Mouse (Mus musculus): ENCODE results near the gene Stk4.

The Stk4 gene

GRCm38 (mm10) chr2:164127297-164127696 is 57.2 kb downstream of the Stk4 start:
- in situ Hi-C loops (cut with MseI, MboI): no loop called here

- in situ Hi-C loops (cut with MseI, MboI): no loop called here
Observed at GRCm38 (mm10) chr2:164128576-164129411, 58.7 kb downstream of the Stk4 start.

DNA sequence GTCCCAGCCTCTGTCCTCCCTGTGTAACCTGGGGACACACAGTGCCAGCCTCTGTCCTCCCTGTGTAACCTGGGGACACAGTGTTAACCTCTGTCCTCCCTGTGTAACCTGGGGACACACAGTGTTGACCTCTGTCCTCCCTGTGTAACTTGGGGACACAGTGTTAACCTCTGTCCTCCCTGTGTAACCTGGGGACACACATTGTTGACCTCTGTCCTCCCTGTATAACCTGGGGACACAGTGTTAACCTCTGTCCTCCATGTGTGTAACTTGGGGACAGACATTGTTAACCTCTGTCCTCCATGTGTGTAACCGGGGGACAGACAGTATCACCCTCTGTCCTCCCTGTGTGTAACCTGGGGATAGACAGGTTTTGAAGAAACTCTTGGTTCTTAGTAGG is 61.5 kb downstream of the Stk4 start:
- in situ Hi-C loops (cut with MseI, MboI): no loop called here

DNA sequence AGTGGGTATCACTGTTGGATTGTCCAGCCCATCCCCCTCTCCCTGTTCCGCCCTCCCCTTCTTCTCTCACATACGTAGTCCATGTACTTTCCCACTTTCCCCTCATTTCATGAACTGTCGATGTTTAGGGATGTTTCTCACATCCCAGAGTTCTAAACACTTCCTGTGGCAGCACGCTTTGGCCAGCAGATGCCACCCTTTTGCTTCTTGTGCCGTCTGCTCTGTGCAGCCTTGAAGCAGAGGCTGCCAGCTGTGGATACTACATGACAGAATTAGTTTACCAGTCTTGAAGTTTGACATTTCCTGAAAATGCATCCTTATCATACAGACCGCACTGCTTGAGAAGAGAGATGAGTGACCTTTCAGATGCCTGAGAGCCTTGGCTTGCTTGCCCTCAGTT is 64.4 kb downstream of the Stk4 start:
- in situ Hi-C loops (cut with MseI, MboI): no loop called here

GRCm38 (mm10) chr2:164135367-164135766 is 65.2 kb downstream of the Stk4 start:
- in situ Hi-C loops (cut with MseI, MboI): no loop called here

GRCm38 (mm10) chr2:164136393-164136792 is 66.3 kb downstream of the Stk4 start:
- in situ Hi-C loops (cut with MseI, MboI): no loop called here

- in situ Hi-C loops (cut with MseI, MboI): no loop called here
Observed at GRCm38 (mm10) chr2:164137754-164138153, 67.6 kb downstream of the Stk4 start.

- in situ Hi-C loops (cut with MseI, MboI): no loop called here
Observed at GRCm38 (mm10) chr2:164142021-164142420, 71.9 kb downstream of the Stk4 start.

DNA sequence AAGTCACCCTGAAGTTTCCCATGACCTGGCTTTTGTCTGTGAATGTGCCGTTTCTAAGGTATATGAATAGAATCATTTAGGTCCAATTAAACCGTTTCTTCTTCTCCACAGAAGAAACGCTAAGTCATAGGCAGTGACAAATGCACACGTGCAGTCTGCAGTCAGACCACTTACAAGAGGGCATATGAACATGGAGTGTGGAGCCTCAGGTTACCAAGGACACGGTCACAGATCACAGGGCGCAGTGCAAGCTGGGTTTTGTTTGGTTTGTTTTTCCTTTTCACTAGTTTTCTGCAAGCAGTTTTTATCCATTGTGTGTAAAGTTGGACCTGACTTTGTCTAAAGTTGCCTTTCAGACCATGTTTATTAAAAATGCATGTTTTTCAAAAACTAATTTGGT is 73.9 kb downstream of the Stk4 start:
- in situ Hi-C loops (cut with MseI, MboI): no loop called here

- in situ Hi-C loops (cut with MseI, MboI): no loop called here
Observed at GRCm38 (mm10) chr2:164144541-164144940, 74.4 kb downstream of the Stk4 start.

GRCm38 (mm10) chr2:164146556-164146955 is 76.4 kb downstream of the Stk4 start:
- in situ Hi-C loops (cut with MseI, MboI): no loop called here

GRCm38 (mm10) chr2:164150086-164150760 is 80.1 kb downstream of the Stk4 start:
- in situ Hi-C loops (cut with MseI, MboI): no loop called here

DNA sequence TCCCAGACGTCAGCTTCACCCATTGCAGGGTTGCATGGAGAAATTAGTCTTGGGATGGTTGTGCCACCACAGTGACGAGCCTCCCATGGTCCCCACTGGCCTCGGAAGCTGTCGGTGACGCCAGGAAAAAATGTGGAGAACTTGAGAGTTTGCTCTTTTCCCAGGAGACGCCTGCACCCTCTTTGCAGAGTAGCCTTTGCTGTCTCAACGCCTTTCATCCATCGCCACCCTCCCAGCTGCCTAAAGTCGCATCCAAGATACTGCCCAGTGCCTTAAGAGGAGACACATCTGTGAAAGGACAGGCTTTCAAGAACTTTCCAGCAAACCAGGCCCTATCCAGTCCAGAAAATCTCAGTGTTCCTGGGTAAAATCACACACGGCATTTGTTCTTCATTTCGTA is 82.2 kb downstream of the Stk4 start:
- in situ Hi-C loops (cut with MseI, MboI): no loop called here

DNA sequence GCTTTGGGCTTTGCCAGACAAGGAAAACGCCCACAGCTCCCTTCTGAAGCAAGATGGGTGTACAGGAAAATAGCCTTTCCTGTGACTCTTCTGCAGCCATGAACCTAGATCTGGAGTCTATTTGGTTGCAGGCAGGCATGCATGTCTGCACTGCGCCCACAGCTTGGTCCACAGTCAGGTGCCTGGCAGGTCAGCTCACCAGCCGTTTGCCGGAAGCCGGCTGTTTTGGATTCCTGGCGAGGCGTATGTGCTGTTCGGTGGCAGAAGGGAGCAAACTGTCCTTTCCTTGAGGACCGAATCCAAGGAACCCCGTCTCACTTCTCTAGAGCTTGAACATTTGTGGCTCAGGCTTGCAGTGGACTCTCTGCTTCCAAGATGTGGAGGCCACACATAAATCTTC is 83.9 kb downstream of the Stk4 start:
- in situ Hi-C loops (cut with MseI, MboI): no loop called here

- in situ Hi-C loops (cut with MseI, MboI): no loop called here
Observed at GRCm38 (mm10) chr2:164156158-164156557, 86.0 kb downstream of the Stk4 start.

GRCm38 (mm10) chr2:164158838-164159237 is 88.7 kb downstream of the Stk4 start:
- in situ Hi-C loops (cut with MseI, MboI): no loop called here

DNA sequence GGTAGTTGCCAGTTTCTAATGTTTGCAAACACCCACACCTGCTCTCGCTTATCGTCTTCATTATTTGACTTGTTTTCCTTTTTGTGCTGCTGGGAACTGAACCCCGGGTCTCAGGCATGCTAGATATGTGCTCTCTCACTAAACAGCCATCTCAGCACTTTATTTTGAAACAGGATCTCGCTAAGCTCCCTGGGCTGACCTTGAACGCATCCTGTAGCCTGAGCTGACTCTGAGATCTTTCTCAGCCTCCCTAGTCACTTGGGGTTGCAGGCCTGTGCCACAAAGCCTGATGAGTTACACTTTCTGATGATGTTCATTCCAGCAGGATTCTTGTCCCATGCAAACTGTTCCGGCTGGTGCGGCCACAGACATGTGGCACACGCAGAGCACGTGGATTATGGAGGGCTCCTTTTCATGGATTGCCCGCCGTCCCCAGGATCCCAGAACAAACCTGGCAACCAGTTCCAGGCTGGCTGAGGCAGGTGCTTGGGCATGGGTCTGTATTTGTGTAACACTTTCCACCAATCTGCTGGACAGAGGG is 91.5 kb downstream of the Stk4 start:
- in situ Hi-C loops (cut with MseI, MboI): no loop called here

GRCm38 (mm10) chr2:164164941-164165340 is 94.8 kb downstream of the Stk4 start:
- in situ Hi-C loops (cut with MseI, MboI): no loop called here

- in situ Hi-C loops (cut with MseI, MboI): no loop called here
Observed at GRCm38 (mm10) chr2:164167752-164168570, 97.8 kb downstream of the Stk4 start.

DNA sequence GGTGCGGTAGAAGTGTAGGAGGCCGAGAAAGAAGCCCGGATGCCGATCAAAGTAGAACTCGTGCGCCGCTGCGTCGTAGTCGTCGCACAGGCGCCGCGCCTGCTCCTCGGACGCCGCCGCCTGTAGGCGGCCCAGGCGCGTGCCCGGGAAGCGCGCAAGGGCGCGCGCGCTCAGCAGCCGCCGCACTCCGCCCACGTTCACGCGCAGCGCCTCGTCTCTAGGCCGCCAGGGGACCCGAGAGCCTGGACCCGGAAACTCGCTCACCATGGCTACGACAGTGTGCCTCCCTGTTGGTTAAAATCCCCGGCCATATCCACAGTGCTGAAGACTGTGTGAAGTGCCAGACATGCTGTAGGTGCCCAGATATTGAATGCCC is 98.4 kb downstream of the Stk4 start:
- in situ Hi-C loops (cut with MseI, MboI): no loop called here

DNA sequence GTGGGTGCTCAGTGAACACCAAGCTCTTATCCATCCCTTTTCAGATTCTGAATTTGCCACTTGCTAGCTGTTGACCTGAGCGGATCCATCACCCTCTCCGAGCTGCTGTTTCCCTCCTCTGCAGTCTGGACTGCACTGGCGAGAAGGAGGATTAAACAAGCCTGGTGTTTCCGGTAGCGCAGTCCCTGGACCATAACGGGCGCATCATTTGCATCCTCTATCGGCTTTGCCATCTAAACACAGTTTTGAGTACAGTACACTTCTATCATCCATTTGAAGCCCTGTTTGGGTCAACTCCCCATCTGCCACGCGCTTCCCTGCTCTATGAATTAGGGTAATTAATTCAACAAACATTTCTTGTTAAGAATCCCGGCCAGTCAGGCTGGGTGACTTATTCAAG is 100.2 kb downstream of the Stk4 start:
- in situ Hi-C loops (cut with MseI, MboI): no loop called here

DNA sequence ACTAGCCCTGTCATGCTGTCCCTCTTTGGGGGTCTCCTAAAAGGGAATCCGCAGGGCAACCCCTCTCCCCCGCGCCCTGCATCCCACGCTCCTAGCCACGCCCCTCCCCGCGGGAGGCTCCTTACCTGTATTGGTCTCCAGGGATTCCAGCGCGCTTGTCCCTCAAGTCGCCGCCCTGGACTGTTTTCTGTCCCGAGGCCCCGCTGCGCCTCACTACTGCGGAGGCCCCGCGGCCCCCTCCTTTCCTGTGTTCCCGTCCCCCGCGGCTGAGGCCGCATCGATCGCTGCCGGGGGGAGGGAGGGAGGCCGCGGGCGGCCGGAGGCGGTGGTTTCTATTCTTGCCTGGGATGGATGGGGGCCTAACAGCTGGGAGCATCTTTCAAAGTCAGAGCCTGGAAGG is 100.8 kb downstream of the Stk4 start, which contains the start of gene Kcns1:
Gene Kcns1, minus strand, starts transcription at position 212 of the 400 bp plus-strand sequence.
- in situ Hi-C loops (cut with MseI, MboI): no loop called here
